Mouse (Mus musculus) hematopoietic stem cell, adult 5-6 weeks (primary cell): Measurements from ENCODE around the gene Nat14. TPM values are rescaled to one million over a fixed set of nuclear protein-coding genes. Genes with fewer than 3 reads are reported as not detected.

ENCODE experiments used
- ATAC-seq, 2 experiments: fragments of 125-278 bp in 1 of 2; replicated peaks in 1 of 2; 2 replicates each; pipeline ENCODE4 v1.8.0; 2016 to 2017; ENCODE audit warnings: inconsistent platforms in 2 of 2, mild to moderate bottlenecking in 2 of 2, moderate number of reproducible peaks in 2 of 2, low read depth in 1 of 2, moderate TSS enrichment in 1 of 2; ENCODE audit not compliant: low FRiP score in 2 of 2, poor library complexity in 2 of 2, severe bottlenecking in 2 of 2, insufficient read depth in 1 of 2, low TSS enrichment in 1 of 2
- total RNA-seq: library from RNA; stranded (forward); fragments of 172-1452, 232-1000 nt; gene quantifications from 2 replicates; pipeline ENCODE4 v1.2.3, GENCODE M21; 2017

The Nat14 gene
- total RNA-seq, 1 experiment from 2014 or later, result not detected

GRCm38 (mm10) chr7:4933103-4933502 lies 11.3 kb downstream of the Nat14 start:
- ATAC-seq, result no peak

GRCm38 (mm10) chr7:4934160-4934914 lies 12.5 kb downstream of the Nat14 start:
- no peak for ATAC-seq

- ATAC-seq, result no peak
Observed at GRCm38 (mm10) chr7:4936832-4937231, 15.0 kb downstream of the Nat14 start.

DNA sequence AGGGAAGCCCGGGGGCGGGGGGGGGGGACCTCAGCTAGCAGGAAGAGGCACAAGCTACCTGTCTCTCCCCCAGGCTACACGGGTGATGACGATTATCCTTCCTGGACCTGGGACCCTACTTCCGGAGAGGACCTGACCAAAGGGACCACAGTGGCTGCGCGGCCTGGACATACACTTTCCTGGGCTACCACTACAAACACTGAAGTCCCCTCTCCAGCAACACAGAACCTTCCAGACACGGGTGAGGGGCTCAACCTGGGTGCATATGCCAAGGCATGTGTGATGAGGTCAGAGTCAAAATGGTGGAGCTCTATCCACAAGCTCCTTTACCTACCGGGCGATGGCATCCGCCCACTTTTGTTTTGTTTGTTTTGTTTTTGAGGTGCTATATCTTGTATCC lies 15.6 kb downstream of the Nat14 start:
- no peak for ATAC-seq

DNA sequence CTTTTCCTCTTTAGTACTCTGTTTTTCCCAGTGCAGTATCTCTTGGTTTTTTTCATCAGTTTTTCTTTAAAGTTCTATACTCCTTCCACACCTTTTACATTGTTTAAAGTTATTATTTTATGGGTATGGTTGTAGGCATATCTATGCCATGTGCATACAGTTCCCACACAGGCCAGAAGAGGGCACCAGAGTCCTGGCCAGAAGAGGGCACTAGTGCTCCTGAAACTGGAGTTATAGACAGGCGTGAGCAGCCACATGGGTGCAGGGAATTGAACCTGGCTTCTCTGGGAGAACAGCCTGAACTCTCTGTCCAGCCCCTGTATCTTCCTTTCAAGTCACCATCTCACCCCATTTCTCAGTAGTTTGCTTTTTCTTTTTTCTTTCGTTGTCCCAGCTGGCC lies 16.6 kb downstream of the Nat14 start:
- ATAC-seq, result peak; percentile 43 to 61; a peak in 2 of 4 replicates

- ATAC-seq, result peak; percentile 46 to 61
Observed at GRCm38 (mm10) chr7:4940068-4940479, 18.2 kb downstream of the Nat14 start.

- ATAC-seq, result no peak
Observed at GRCm38 (mm10) chr7:4942673-4943072, 20.8 kb downstream of the Nat14 start.

DNA sequence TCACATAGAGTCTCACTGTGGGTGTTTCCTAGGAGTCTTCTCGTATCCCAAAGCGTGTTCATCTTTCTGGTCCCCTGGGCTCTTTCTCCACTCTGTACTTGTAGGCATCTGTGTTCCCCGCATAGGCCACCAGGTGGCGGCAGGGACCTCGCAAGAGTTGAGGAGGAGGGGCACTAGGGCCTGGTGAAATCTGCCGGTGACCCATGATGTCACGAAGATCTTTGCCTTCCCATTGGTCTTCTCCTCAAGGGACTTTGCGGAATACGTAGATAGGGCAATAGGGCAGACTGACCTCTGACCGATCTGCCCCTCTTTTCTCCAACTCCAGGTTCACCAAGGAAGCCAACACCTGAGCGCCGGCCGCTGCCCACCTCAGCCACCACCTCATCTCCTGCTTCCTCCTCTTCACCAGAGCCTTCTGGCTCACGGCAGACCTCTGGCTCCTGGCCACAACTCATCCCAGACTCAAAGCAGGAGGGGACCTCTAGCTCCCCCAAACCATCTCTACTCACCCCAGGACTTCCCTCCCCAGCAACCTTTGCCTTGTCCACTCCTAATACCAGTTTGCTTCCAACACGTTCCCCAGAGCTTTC lies 21.5 kb downstream of the Nat14 start:
- ATAC-seq, result peak; percentile 90 to 92

GRCm38 (mm10) chr7:4947855-4948254 lies 26.0 kb downstream of the Nat14 start:
- ATAC-seq, result no peak

DNA sequence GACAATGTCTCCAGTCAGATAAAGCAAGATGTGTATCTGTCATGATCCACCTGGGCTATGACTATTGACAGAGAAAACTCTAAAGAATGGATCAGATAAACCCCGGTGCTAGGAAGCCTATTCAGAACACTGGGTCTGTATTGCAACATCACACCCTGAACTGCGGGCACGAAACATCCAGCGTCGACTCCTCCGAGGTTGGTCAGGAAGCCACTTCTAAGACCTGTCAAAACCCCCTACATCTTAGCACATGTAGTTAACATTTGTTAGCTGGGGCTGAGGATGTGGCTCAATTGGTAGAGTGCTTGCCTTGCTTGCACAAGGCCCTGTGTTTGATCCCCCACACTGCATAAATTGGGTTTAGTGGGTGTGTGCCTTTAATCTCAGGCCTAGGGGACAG lies 26.6 kb downstream of the Nat14 start:
- no peak for ATAC-seq

- no peak for ATAC-seq
Observed at GRCm38 (mm10) chr7:4950561-4951342, 28.9 kb downstream of the Nat14 start.

- no peak for ATAC-seq
Observed at GRCm38 (mm10) chr7:4953815-4954445, 32.1 kb downstream of the Nat14 start.

DNA sequence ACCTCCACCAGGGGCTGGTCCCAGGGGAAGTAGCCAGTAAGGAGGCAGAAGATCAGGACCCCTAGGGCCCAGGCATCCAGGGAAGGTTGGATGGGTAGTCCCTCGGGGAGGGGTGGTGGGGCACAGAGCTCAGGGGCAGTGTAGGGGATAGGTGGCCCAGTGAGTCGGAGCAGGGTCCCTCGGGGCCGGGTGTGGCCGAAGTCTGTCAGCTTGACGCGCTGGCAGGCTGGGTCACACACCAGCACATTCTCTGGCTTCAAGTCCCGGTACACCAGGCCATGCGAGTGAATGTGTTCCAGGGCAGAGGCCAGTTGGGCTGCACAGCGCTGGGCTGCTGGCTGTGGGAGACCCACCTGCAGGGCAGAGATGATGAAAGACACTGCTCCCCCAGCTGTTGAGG lies 35.5 kb downstream of the Nat14 start:
- ATAC-seq, result no peak

GRCm38 (mm10) chr7:4963527-4963926 lies 41.7 kb downstream of the Nat14 start:
- ATAC-seq, result no peak

- peak; percentile 93 to 98 for ATAC-seq
Observed at GRCm38 (mm10) chr7:4964272-4964671, 42.4 kb downstream of the Nat14 start, which contains the start of gene Sbk2. Gene Sbk2 (minus strand): TSS chr7:4964406.

- no peak for ATAC-seq
Observed at GRCm38 (mm10) chr7:4964988-4965387, 43.2 kb downstream of the Nat14 start.

- ATAC-seq, result no peak
Observed at GRCm38 (mm10) chr7:4971068-4971467, 49.2 kb downstream of the Nat14 start, which contains the start of gene Sbk3. Gene Sbk3 (minus strand): TSS chr7:4971168.

GRCm38 (mm10) chr7:4971710-4972109 lies 49.9 kb downstream of the Nat14 start:
- ATAC-seq, result no peak
